Mouse (Mus musculus) heart, adult 2 months (tissue): ENCODE data around the gene 9130230L23Rik.

Experiments used
- CTCF ChIP-seq: fragments of 200-600 bp; IDR thresholded peaks from 2 replicates; pipeline ENCODE4 v1.8.1; 2022; ENCODE audit warnings: antibody characterized with exemption, mild to moderate bottlenecking, moderate library complexity
- EP300 ChIP-seq: fragments of 200-500 bp; IDR thresholded peaks from 2 replicates; pipeline ENCODE4 v1.6.1; 2011; ENCODE audit warnings: low read depth, low read length, control low read depth; ENCODE audit not compliant: insufficient read depth
- POLR2A ChIP-seq: fragments of 200-500 bp; IDR thresholded peaks from 2 replicates; pipeline ENCODE4 v1.6.1; 2011; ENCODE audit warnings: mild to moderate bottlenecking, low read depth, low read length, control low read depth; ENCODE audit not compliant: insufficient read depth

DNA sequence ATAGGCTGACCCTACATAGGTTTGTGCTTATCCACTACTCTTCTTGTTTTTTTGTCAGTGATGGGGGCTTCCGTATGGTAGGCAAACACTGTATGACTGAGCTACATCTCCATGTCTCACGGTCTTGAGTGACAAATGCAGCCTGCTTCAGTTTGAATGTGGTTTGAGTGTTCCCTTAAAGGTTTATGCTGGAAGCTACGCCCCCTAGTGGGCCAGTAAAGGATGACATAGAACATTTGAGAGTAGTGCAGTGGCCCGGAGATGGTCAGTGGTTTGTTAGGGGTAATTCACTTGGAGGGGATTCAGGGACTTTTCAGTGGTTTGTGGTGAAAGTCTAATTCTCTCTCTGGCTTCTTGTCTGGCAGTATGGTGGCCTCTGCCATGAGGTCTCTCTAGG, 52.6 kb downstream of the 9130230L23Rik start:
- TF ChIP-seq CTCF = peak; percentile 47
- no peak for TF ChIP-seq EP300
- no peak for TF ChIP-seq POLR2A
